Mouse (Mus musculus) erythroblast, adult 5-6 weeks (primary cell): ENCODE results near the gene Ccdc33. TPM values are rescaled to one million over a fixed set of nuclear protein-coding genes. Genes with fewer than 3 reads are reported as not detected.
A peak's percentile ranks its signal among the peaks of the same experiment; 100 is the strongest.

Source experiments
- ATAC-seq: replicated peaks from 2 replicates; pipeline ENCODE4 v1.8.0; 2016; ENCODE audit warnings: moderate number of reproducible peaks, mild to moderate bottlenecking, moderate TSS enrichment, inconsistent platforms; ENCODE audit not compliant: poor library complexity, low FRiP score, severe bottlenecking
- total RNA-seq, 2 experiments: library from RNA; stranded (forward) in 1 of 2; stranded (reverse) in 1 of 2; fragments of 150-400 nt in 1 of 2; fragments of 200-764, 138-1000 nt in 1 of 2; gene quantifications; 2 replicates each; pipeline versions ENCODE4 v1.2.3 to v1.2.4; 2015 to 2017; ENCODE audit warnings: low replicate concordance in 2 of 2

The Ccdc33 gene
- total RNA-seq, 2 experiments from 2014 or later, result not detected

- ATAC-seq, result no peak
Observed at GRCm38 (mm10) chr9:58060677-58061667, 57.7 kb downstream of the Ccdc33 start.

GRCm38 (mm10) chr9:58059920-58060319 lies 58.7 kb downstream of the Ccdc33 start:
- no peak for ATAC-seq

GRCm38 (mm10) chr9:58055666-58056065 lies 63.0 kb downstream of the Ccdc33 start:
- no peak for ATAC-seq

GRCm38 (mm10) chr9:58054032-58054431 lies 64.6 kb downstream of the Ccdc33 start:
- no peak for ATAC-seq

GRCm38 (mm10) chr9:58053544-58053943 lies 65.1 kb downstream of the Ccdc33 start:
- ATAC-seq, result no peak

GRCm38 (mm10) chr9:58053102-58053501 lies 65.5 kb downstream of the Ccdc33 start:
- 0 out of 2 replicates have a peak, but pooled peaks have one; percentile 38 for ATAC-seq

- no peak for ATAC-seq
Observed at GRCm38 (mm10) chr9:58051937-58052336, 66.7 kb downstream of the Ccdc33 start.

- no peak for ATAC-seq
Observed at GRCm38 (mm10) chr9:58049861-58050260, 68.8 kb downstream of the Ccdc33 start.

- ATAC-seq, result no peak
Observed at GRCm38 (mm10) chr9:58049186-58049585, 69.4 kb downstream of the Ccdc33 start.

GRCm38 (mm10) chr9:58048621-58049020 lies 70.0 kb downstream of the Ccdc33 start:
- no peak for ATAC-seq

- no peak for ATAC-seq
Observed at GRCm38 (mm10) chr9:58047061-58047460, 71.6 kb downstream of the Ccdc33 start.

- no peak for ATAC-seq
Observed at GRCm38 (mm10) chr9:58045646-58046045, 73.0 kb downstream of the Ccdc33 start.

GRCm38 (mm10) chr9:58044828-58045227 lies 73.8 kb downstream of the Ccdc33 start:
- ATAC-seq, result no peak

- no peak for ATAC-seq
Observed at GRCm38 (mm10) chr9:58043496-58044017, 75.1 kb downstream of the Ccdc33 start.

- no peak for ATAC-seq
Observed at GRCm38 (mm10) chr9:58042391-58042790, 76.2 kb downstream of the Ccdc33 start.

- ATAC-seq, result no peak
Observed at GRCm38 (mm10) chr9:58040977-58041376, 77.6 kb downstream of the Ccdc33 start.

- ATAC-seq, result 0 out of 2 replicates have a peak, but pooled peaks have one; percentile 55
Observed at GRCm38 (mm10) chr9:58038500-58039168, 80.0 kb downstream of the Ccdc33 start.

GRCm38 (mm10) chr9:58036961-58037360 lies 81.7 kb downstream of the Ccdc33 start:
- ATAC-seq, result no peak

GRCm38 (mm10) chr9:58035951-58036698 lies 82.5 kb downstream of the Ccdc33 start:
- no peak for ATAC-seq

- no peak for ATAC-seq
Observed at GRCm38 (mm10) chr9:58035519-58035918, 83.1 kb downstream of the Ccdc33 start.
